Mouse (Mus musculus): ENCODE measurements around the gene Ankrd28. TPM values are rescaled to one million over a fixed set of nuclear protein-coding genes. Genes with fewer than 3 reads are reported as not detected.

The Ankrd28 gene
- polyA plus RNA-seq, 1 experiment from 2014 or later, result 10.2 TPM

DNA sequence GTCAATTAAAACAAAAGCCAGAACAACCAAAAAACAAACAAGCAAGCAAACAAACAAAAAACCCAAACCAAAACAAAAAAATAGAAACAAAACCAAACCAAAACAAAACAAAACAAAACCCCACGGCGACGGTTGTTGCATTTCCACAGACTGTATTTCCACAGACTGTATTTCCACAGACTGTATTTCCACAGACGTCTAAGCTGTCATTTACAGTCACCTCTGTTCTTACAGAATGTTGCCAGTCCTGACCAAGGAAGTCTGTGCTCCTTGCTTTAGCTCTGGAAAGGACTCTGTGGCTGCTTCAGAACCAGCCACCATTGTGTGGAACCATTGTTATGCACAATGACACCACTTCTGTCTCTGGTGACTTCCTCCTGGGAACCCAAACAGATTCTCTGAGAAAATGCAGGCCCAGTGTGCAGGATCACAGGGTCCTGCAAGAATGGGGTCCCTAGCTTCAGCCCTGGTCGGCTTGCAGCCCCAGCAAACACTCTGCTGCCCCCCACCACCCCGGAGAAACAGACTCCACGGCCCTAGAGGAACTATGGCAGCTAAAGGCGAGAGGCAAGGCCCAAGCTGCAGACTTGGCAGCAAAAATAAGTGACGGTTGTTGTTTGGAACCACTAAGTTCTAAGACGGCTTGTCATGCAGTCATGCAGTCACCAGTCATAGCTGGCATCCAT is 158.7 kb downstream of the Ankrd28 start:
- DNase-seq (ENCODE audit: low spot score), result peak; percentile 13
- H3K27me3 ChIP-seq (ENCODE audit: control insufficient read depth, insufficient read depth, low read length), result no peaks in the 10 kb centered on the region
- no peak overlapping the region for H3K9ac ChIP-seq (ENCODE audit: low read length)

GRCm38 (mm10) chr14:31669642-31670490 is 160.6 kb downstream of the Ankrd28 start:
- 76% methylated on average over 15 of the region's 15 CpGs for WGBS
- H3K9me3 ChIP-seq (ENCODE audit: control insufficient read depth, low read length), result no peaks in the 10 kb centered on the region
- H3K4me3 ChIP-seq (ENCODE audit: low read depth, low read length), result no peak overlapping the region
- H3K4me1 ChIP-seq (ENCODE audit: control insufficient read depth, insufficient read depth, low read length), result no peaks in the 10 kb centered on the region
- H3K27ac ChIP-seq (replicated peaks; ENCODE audit: low read depth, low read length), result no peak overlapping the region
- ATAC-seq (ENCODE audit: insufficient number of reproducible peaks, low FRiP score, low TSS enrichment, low read depth) (no peak), DNase-seq (ENCODE audit: low spot score) (peak; percentile 21)
- H3K27me3 ChIP-seq (ENCODE audit: control insufficient read depth, insufficient read depth, low read length), result no peaks in the 10 kb centered on the region
- H3K9ac ChIP-seq (ENCODE audit: low read length), result no peak overlapping the region
- H3K36me3 ChIP-seq (ENCODE audit: control insufficient read depth, insufficient read depth, low read length), result peaks cover 4% of the 10 kb centered on the region; the same call in 1 of the 2 replicates
- no peak overlapping the region for H3K4me2 ChIP-seq (ENCODE audit: low read depth, severe bottlenecking)

More for the DNA sequence above, 158.7 kb downstream of the Ankrd28 start:
- Histone ChIP-seq H3K4me1 (ENCODE audit: control insufficient read depth, insufficient read depth, low read length) (no peaks in the 10 kb centered on the region), H3K36me3 (ENCODE audit: control insufficient read depth, insufficient read depth, low read length) (peaks cover 4% of the 10 kb centered on the region; the same call in 1 of the 2 replicates), H3K9me3 (ENCODE audit: control insufficient read depth, low read length) (no peaks in the 10 kb centered on the region), H3K4me3 (ENCODE audit: low read depth, low read length) (no peak overlapping the region), H3K4me2 (ENCODE audit: low read depth, severe bottlenecking) (no peak overlapping the region), H3K27ac (replicated peaks; ENCODE audit: low read depth, low read length) (no peak overlapping the region)
- ATAC-seq (ENCODE audit: insufficient number of reproducible peaks, low FRiP score, low TSS enrichment, low read depth), result no peak
- 63% methylated on average over 10 of the region's 10 CpGs for WGBS

GRCm38 (mm10) chr14:31669161-31669611 is 161.3 kb downstream of the Ankrd28 start:
- DNase-seq (ENCODE audit: low spot score) (peak; percentile 19), ATAC-seq (ENCODE audit: insufficient number of reproducible peaks, low FRiP score, low TSS enrichment, low read depth) (no peak)
- no peak overlapping the region for H3K4me2 ChIP-seq (ENCODE audit: low read depth, severe bottlenecking)
- H3K9me3 ChIP-seq (ENCODE audit: control insufficient read depth, low read length), result no peaks in the 10 kb centered on the region
- H3K36me3 ChIP-seq (ENCODE audit: control insufficient read depth, insufficient read depth, low read length), result peaks cover 4% of the 10 kb centered on the region; the same call in 1 of the 2 replicates
- H3K4me1 ChIP-seq (ENCODE audit: control insufficient read depth, insufficient read depth, low read length), result no peaks in the 10 kb centered on the region
- no peak overlapping the region for H3K9ac ChIP-seq (ENCODE audit: low read length)
- 77% methylated on average over 13 of the region's 13 CpGs for whole genome bisulfite sequencing
- no peaks in the 10 kb centered on the region for H3K27me3 ChIP-seq (ENCODE audit: control insufficient read depth, insufficient read depth, low read length)
- no peak overlapping the region for H3K4me3 ChIP-seq (ENCODE audit: low read depth, low read length)
- H3K27ac ChIP-seq (replicated peaks; ENCODE audit: low read depth, low read length), result no peak overlapping the region

DNA sequence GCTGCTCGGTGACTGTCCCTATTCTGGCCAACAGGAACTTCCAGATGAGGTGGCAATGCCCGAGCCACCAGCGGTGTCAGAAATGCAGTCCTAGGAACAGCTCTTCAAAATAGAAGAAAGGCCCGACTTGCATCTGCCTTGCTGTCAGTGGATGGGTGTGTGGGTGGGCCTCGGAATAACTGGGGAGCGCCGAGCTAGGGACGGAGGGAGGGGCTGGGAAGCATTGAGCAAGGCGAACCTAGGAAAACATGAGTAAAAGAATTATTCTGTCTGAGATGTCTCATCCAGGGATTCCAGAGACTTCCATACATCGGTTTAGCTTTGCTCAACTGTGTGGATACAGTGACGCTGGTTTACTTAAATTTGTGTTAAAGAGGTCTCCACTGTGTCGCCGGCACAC is 162.1 kb downstream of the Ankrd28 start:
- H3K4me1 ChIP-seq (ENCODE audit: control insufficient read depth, insufficient read depth, low read length), result peaks cover 6% of the 10 kb centered on the region
- DNase-seq (ENCODE audit: low spot score), result peak; percentile 14
- H3K9me3 ChIP-seq (ENCODE audit: control insufficient read depth, low read length), result no peaks in the 10 kb centered on the region
- no peak for ATAC-seq (ENCODE audit: insufficient number of reproducible peaks, low FRiP score, low TSS enrichment, low read depth)
- WGBS, result 91% methylated on average over 13 of the region's 13 CpGs
- H3K27me3 ChIP-seq (ENCODE audit: control insufficient read depth, insufficient read depth, low read length), result no peaks in the 10 kb centered on the region
- no peak overlapping the region for H3K9ac ChIP-seq (ENCODE audit: low read length)
- peaks cover 4% of the 10 kb centered on the region; the same call in 1 of the 2 replicates for H3K36me3 ChIP-seq (ENCODE audit: control insufficient read depth, insufficient read depth, low read length)
- 0 out of 2 replicates have a peak overlapping the region, but pooled peaks have one; percentile 14 for H3K27ac ChIP-seq (replicated peaks; ENCODE audit: low read depth, low read length)
- H3K4me2 ChIP-seq (ENCODE audit: low read depth, severe bottlenecking), result no peak overlapping the region
- no peak overlapping the region for H3K4me3 ChIP-seq (ENCODE audit: low read depth, low read length)

GRCm38 (mm10) chr14:31667741-31668140 is 162.7 kb downstream of the Ankrd28 start:
- no peak overlapping the region for H3K4me2 ChIP-seq (ENCODE audit: low read depth, severe bottlenecking)
- H3K4me3 ChIP-seq (ENCODE audit: low read depth, low read length), result no peak overlapping the region
- H3K36me3 ChIP-seq (ENCODE audit: control insufficient read depth, insufficient read depth, low read length), result peaks cover 4% of the 10 kb centered on the region; the same call in 1 of the 2 replicates
- 89% methylated on average over 6 of the region's 6 CpGs for WGBS
- no peak for ATAC-seq (ENCODE audit: insufficient number of reproducible peaks, low FRiP score, low TSS enrichment, low read depth)
- no peak overlapping the region for H3K9ac ChIP-seq (ENCODE audit: low read length)
- no peaks in the 10 kb centered on the region for H3K9me3 ChIP-seq (ENCODE audit: control insufficient read depth, low read length)
- no peak overlapping the region for H3K27ac ChIP-seq (replicated peaks; ENCODE audit: low read depth, low read length)
- no peaks in the 10 kb centered on the region for H3K27me3 ChIP-seq (ENCODE audit: control insufficient read depth, insufficient read depth, low read length)
- peaks cover 11% of the 10 kb centered on the region for H3K4me1 ChIP-seq (ENCODE audit: control insufficient read depth, insufficient read depth, low read length)
- DNase-seq (ENCODE audit: low spot score), result no peak

- Histone ChIP-seq H3K36me3 (ENCODE audit: control insufficient read depth, insufficient read depth, low read length) (peaks cover 4% of the 10 kb centered on the region; the same call in 1 of the 2 replicates), H3K4me2 (ENCODE audit: low read depth, severe bottlenecking) (no peak overlapping the region), H3K4me3 (ENCODE audit: low read depth, low read length) (no peak overlapping the region), H3K9ac (ENCODE audit: low read length) (no peak overlapping the region), H3K9me3 (ENCODE audit: control insufficient read depth, low read length) (no peaks in the 10 kb centered on the region), H3K27me3 (ENCODE audit: control insufficient read depth, insufficient read depth, low read length) (no peaks in the 10 kb centered on the region), H3K27ac (replicated peaks; ENCODE audit: low read depth, low read length) (no peak overlapping the region), H3K4me1 (ENCODE audit: control insufficient read depth, insufficient read depth, low read length) (peaks cover 17% of the 10 kb centered on the region)
- ATAC-seq (ENCODE audit: insufficient number of reproducible peaks, low FRiP score, low TSS enrichment, low read depth) (no peak), DNase-seq (ENCODE audit: low spot score) (peak; percentile 7)
- WGBS, result 94% methylated on average over 28 of the region's 28 CpGs
Observed at GRCm38 (mm10) chr14:31666931-31667705, 163.3 kb downstream of the Ankrd28 start.

GRCm38 (mm10) chr14:31665566-31665940 is 164.9 kb downstream of the Ankrd28 start:
- Histone ChIP-seq H3K9ac (ENCODE audit: low read length) (no peak overlapping the region), H3K4me2 (ENCODE audit: low read depth, severe bottlenecking) (no peak overlapping the region), H3K27ac (replicated peaks; ENCODE audit: low read depth, low read length) (no peak overlapping the region; the same call in 1 of the 2 replicates), H3K9me3 (ENCODE audit: control insufficient read depth, low read length) (no peaks in the 10 kb centered on the region), H3K36me3 (ENCODE audit: control insufficient read depth, insufficient read depth, low read length) (peaks cover 4% of the 10 kb centered on the region; the same call in 1 of the 2 replicates), H3K27me3 (ENCODE audit: control insufficient read depth, insufficient read depth, low read length) (no peaks in the 10 kb centered on the region), H3K4me3 (ENCODE audit: low read depth, low read length) (no peak overlapping the region), H3K4me1 (ENCODE audit: control insufficient read depth, insufficient read depth, low read length) (peaks cover 22% of the 10 kb centered on the region)
- 88% methylated on average over 4 of the region's 4 CpGs for WGBS
- no peak for ATAC-seq (ENCODE audit: insufficient number of reproducible peaks, low FRiP score, low TSS enrichment, low read depth)
- no peak for DNase-seq (ENCODE audit: low spot score)
